Mouse (Mus musculus): ENCODE measurements at regions not wholly inside any gene's neighbourhood (a gene's known extent, or its start where the extent isn't known, plus 50 kb on each side); places are given as distances from the start of the nearest gene placed in this dataset.

- Histone ChIP-seq H3K27ac (ENCODE audit: low read depth, low read length) (no peak overlapping the region), H3K4me2 (ENCODE audit: low read depth) (no peak overlapping the region), H3K27me3 (ENCODE audit: insufficient read depth, low read length) (no peaks in the 10 kb centered on the region), H3K9me3 (ENCODE audit: low read length) (no peaks in the 10 kb centered on the region), H3K36me3 (ENCODE audit: insufficient read depth) (no peaks in the 10 kb centered on the region), H3K4me3 (ENCODE audit: low read depth, low read length) (no peak overlapping the region), H3K4me1 (ENCODE audit: insufficient read depth) (no peaks in the 10 kb centered on the region), H3K9ac (no peak overlapping the region)
- ATAC-seq (no peak), DNase-seq (no peak)
- WGBS = 66% methylated on average over 3 of the region's 3 CpGs
- TF ChIP-seq CTCF (IDR thresholded peaks at IDR 0.05; ENCODE audit: low read depth) = no peak
Observed at GRCm38 (mm10) chr9:84673327-84673726, 639.2 kb upstream of the Gm11114 start.

GRCm38 (mm10) chr9:84678416-84678815 is 634.2 kb upstream of the Gm11114 start:
- no peak for TF ChIP-seq CTCF (IDR thresholded peaks at IDR 0.05; ENCODE audit: low read depth)
- no peak overlapping the region for H3K27ac ChIP-seq (ENCODE audit: low read depth, low read length)
- H3K27me3 ChIP-seq (ENCODE audit: insufficient read depth, low read length) = no peaks in the 10 kb centered on the region
- no peak for ATAC-seq
- 98% methylated on average over 1 of the region's 1 CpGs for WGBS
- H3K4me1 ChIP-seq (ENCODE audit: insufficient read depth) = no peaks in the 10 kb centered on the region
- no peaks in the 10 kb centered on the region for H3K36me3 ChIP-seq (ENCODE audit: insufficient read depth)
- H3K9me3 ChIP-seq (ENCODE audit: low read length) = no peaks in the 10 kb centered on the region
- no peak overlapping the region for H3K4me3 ChIP-seq (ENCODE audit: low read depth, low read length)
- DNase-seq = no peak
- H3K9ac ChIP-seq = no peak overlapping the region
- H3K4me2 ChIP-seq (ENCODE audit: low read depth) = no peak overlapping the region

- Histone ChIP-seq H3K4me2 (ENCODE audit: low read depth) (no peak overlapping the region), H3K27ac (ENCODE audit: low read depth, low read length) (no peak overlapping the region), H3K9me3 (ENCODE audit: low read length) (no peaks in the 10 kb centered on the region), H3K4me3 (ENCODE audit: low read depth, low read length) (no peak overlapping the region), H3K27me3 (ENCODE audit: insufficient read depth, low read length) (no peaks in the 10 kb centered on the region), H3K9ac (no peak overlapping the region), H3K4me1 (ENCODE audit: insufficient read depth) (no peaks in the 10 kb centered on the region), H3K36me3 (ENCODE audit: insufficient read depth) (no peaks in the 10 kb centered on the region)
- TF ChIP-seq CTCF (IDR thresholded peaks at IDR 0.05; ENCODE audit: low read depth) = no peak
- ATAC-seq (no peak), DNase-seq (no peak)
- WGBS = 83% methylated on average over 3 of the region's 3 CpGs
Observed at GRCm38 (mm10) chr9:84718615-84719191, 593.9 kb upstream of the Gm11114 start.

GRCm38 (mm10) chr9:84719396-84719795 is 593.2 kb upstream of the Gm11114 start:
- Histone ChIP-seq H3K27ac (ENCODE audit: low read depth, low read length) (no peak overlapping the region), H3K9me3 (ENCODE audit: low read length) (no peaks in the 10 kb centered on the region), H3K4me3 (ENCODE audit: low read depth, low read length) (no peak overlapping the region), H3K36me3 (ENCODE audit: insufficient read depth) (no peaks in the 10 kb centered on the region), H3K9ac (no peak overlapping the region), H3K4me1 (ENCODE audit: insufficient read depth) (no peaks in the 10 kb centered on the region), H3K27me3 (ENCODE audit: insufficient read depth, low read length) (no peaks in the 10 kb centered on the region), H3K4me2 (ENCODE audit: low read depth) (no peak overlapping the region)
- TF ChIP-seq CTCF (IDR thresholded peaks at IDR 0.05; ENCODE audit: low read depth) = no peak
- WGBS = 90% methylated on average over 3 of the region's 3 CpGs
- no peak for ATAC-seq
- DNase-seq = no peak

GRCm38 (mm10) chr9:84720454-84720853 is 592.1 kb upstream of the Gm11114 start:
- Histone ChIP-seq H3K27me3 (ENCODE audit: insufficient read depth, low read length) (no peaks in the 10 kb centered on the region), H3K4me3 (ENCODE audit: low read depth, low read length) (no peak overlapping the region), H3K27ac (ENCODE audit: low read depth, low read length) (no peak overlapping the region), H3K4me2 (ENCODE audit: low read depth) (no peak overlapping the region), H3K9ac (no peak overlapping the region), H3K36me3 (ENCODE audit: insufficient read depth) (no peaks in the 10 kb centered on the region), H3K4me1 (ENCODE audit: insufficient read depth) (no peaks in the 10 kb centered on the region), H3K9me3 (ENCODE audit: low read length) (no peaks in the 10 kb centered on the region)
- WGBS = 67% methylated on average over 2 of the region's 2 CpGs
- DNase-seq (peak; percentile 35), ATAC-seq (peak; percentile 68)
- no peak for TF ChIP-seq CTCF (IDR thresholded peaks at IDR 0.05; ENCODE audit: low read depth)

GRCm38 (mm10) chr9:84739266-84739665 is 573.3 kb upstream of the Gm11114 start:
- H3K9me3 ChIP-seq (ENCODE audit: low read length) = no peaks in the 10 kb centered on the region
- H3K27me3 ChIP-seq (ENCODE audit: insufficient read depth, low read length) = no peaks in the 10 kb centered on the region
- no peak overlapping the region for H3K9ac ChIP-seq
- no peak overlapping the region for H3K4me2 ChIP-seq (ENCODE audit: low read depth)
- ATAC-seq (no peak), DNase-seq (no peak)
- H3K4me1 ChIP-seq (ENCODE audit: insufficient read depth) = no peaks in the 10 kb centered on the region
- no peak overlapping the region for H3K27ac ChIP-seq (ENCODE audit: low read depth, low read length)
- H3K4me3 ChIP-seq (ENCODE audit: low read depth, low read length) = no peak overlapping the region
- 68% methylated on average over 2 of the region's 2 CpGs for WGBS
- no peak for TF ChIP-seq CTCF (IDR thresholded peaks at IDR 0.05; ENCODE audit: low read depth)
- H3K36me3 ChIP-seq (ENCODE audit: insufficient read depth) = no peaks in the 10 kb centered on the region

- no peaks in the 10 kb centered on the region for H3K4me1 ChIP-seq (ENCODE audit: insufficient read depth)
- TF ChIP-seq CTCF (IDR thresholded peaks at IDR 0.05; ENCODE audit: low read depth) = no peak
- H3K9ac ChIP-seq = no peak overlapping the region
- 79% methylated on average over 2 of the region's 2 CpGs for WGBS
- H3K9me3 ChIP-seq (ENCODE audit: low read length) = no peaks in the 10 kb centered on the region
- H3K4me2 ChIP-seq (ENCODE audit: low read depth) = no peak overlapping the region
- no peak overlapping the region for H3K4me3 ChIP-seq (ENCODE audit: low read depth, low read length)
- no peak for ATAC-seq
- DNase-seq = no peak
- no peaks in the 10 kb centered on the region for H3K36me3 ChIP-seq (ENCODE audit: insufficient read depth)
- no peaks in the 10 kb centered on the region for H3K27me3 ChIP-seq (ENCODE audit: insufficient read depth, low read length)
- no peak overlapping the region for H3K27ac ChIP-seq (ENCODE audit: low read depth, low read length)
Observed at GRCm38 (mm10) chr9:84740336-84740735, 572.2 kb upstream of the Gm11114 start.

Data from forebrain, postnatal 0 days (tissue).